Mouse (Mus musculus) adrenal gland, postnatal 36 days (tissue): ENCODE data around the gene Fer. TPM values are rescaled to one million over a fixed set of nuclear protein-coding genes. Genes with fewer than 3 reads are reported as not detected.
"Not testable (repeated sequence)": the region's sequence is repeated elsewhere in the genome, so short reads cannot be mapped to it uniquely, and the experiment has no call there.

Source experiments
- DNase-seq, 2 experiments: peaks; one replicate each; pipeline ENCODE4 v3.0.0; 2021; ENCODE audit warnings: mixed read lengths in 1 of 2
- long read RNA-seq, 2 experiments: library from polyadenylated mRNA; stranded (forward); transcript quantifications; one replicate each; pipeline ENCODE4 v2.0.0; 2021; ENCODE audit warnings: borderline sequencing depth in 2 of 2
- total RNA-seq, 2 experiments: library from RNA; stranded (reverse); gene quantifications; 2 replicates each; pipeline ENCODE4 v1.2.3; 2021

Fer gene
- 10 to 100 TPM; 18.0 to 23.5 TPM for total RNA-seq
- long read RNA-seq, experiment 1, partial matches to known transcripts, result 2 of 18 reads
- long read RNA-seq, experiment 1, other reads (novel, unspliced or antisense), result 15 of 18 reads
- long read RNA-seq, experiment 2, partial matches to known transcripts, result 0 of 10 reads
- long read RNA-seq, experiment 2, other reads (novel, unspliced or antisense), result 10 of 10 reads

- DNase-seq, result no peak
Observed at GRCm38 (mm10) chr17:63863012-63863630, at the start of gene Fer. Fer (plus strand) TSS chr17:63863062.

- DNase-seq, result no peak
Observed at GRCm38 (mm10) chr17:63813552-63813951, 49.3 kb upstream of the Fer start.

- DNase-seq, result no peak
Observed at GRCm38 (mm10) chr17:63818444-63819027, 44.3 kb upstream of the Fer start.

- no peak for DNase-seq
Observed at GRCm38 (mm10) chr17:63824141-63824540, 38.7 kb upstream of the Fer start.

- DNase-seq, result no peak
Observed at GRCm38 (mm10) chr17:63826196-63826595, 36.7 kb upstream of the Fer start.

- no peak for DNase-seq
Observed at GRCm38 (mm10) chr17:63826767-63827166, 36.1 kb upstream of the Fer start.

GRCm38 (mm10) chr17:63828561-63829332, 34.1 kb upstream of the Fer start:
- no peak for DNase-seq

GRCm38 (mm10) chr17:63831550-63831949, 31.3 kb upstream of the Fer start:
- no peak for DNase-seq

- DNase-seq, result no peak
Observed at GRCm38 (mm10) chr17:63836223-63836622, 26.6 kb upstream of the Fer start.

- no peak for DNase-seq
Observed at GRCm38 (mm10) chr17:63836641-63837040, 26.2 kb upstream of the Fer start.

GRCm38 (mm10) chr17:63838144-63838543, 24.7 kb upstream of the Fer start:
- DNase-seq, result no peak

- no peak for DNase-seq
Observed at GRCm38 (mm10) chr17:63839636-63840269, 23.1 kb upstream of the Fer start.

- DNase-seq, result no peak
Observed at GRCm38 (mm10) chr17:63842226-63842625, 20.6 kb upstream of the Fer start.

GRCm38 (mm10) chr17:63844936-63845335, 17.9 kb upstream of the Fer start:
- DNase-seq, result no peak

GRCm38 (mm10) chr17:63845766-63846165, 17.1 kb upstream of the Fer start:
- DNase-seq, result not testable (repeated sequence)

GRCm38 (mm10) chr17:63849151-63849550, 13.7 kb upstream of the Fer start:
- DNase-seq, result peak in 1 of 2 experiments; percentile 18

- DNase-seq, result peak; percentile 90 to 91
Observed at GRCm38 (mm10) chr17:63849566-63849965, 13.3 kb upstream of the Fer start.

GRCm38 (mm10) chr17:63850016-63850415, 12.8 kb upstream of the Fer start:
- no peak for DNase-seq

GRCm38 (mm10) chr17:63857023-63857544, 5.8 kb upstream of the Fer start:
- DNase-seq, result no peak

GRCm38 (mm10) chr17:63860988-63861387, 1.9 kb upstream of the Fer start:
- DNase-seq, result peak in 1 of 2 experiments; percentile 21

- DNase-seq, result no peak
Observed at GRCm38 (mm10) chr17:63862399-63862798, 463 bp upstream of the Fer start.

GRCm38 (mm10) chr17:63863647-63864149, 836 bp downstream of the Fer start, which contains the start of gene A930002H24Rik:
A930002H24Rik (minus strand) TSS chr17:63863791.
- peak; percentile 100 for DNase-seq
